Mouse (Mus musculus) brain, embryonic 14.5 days (tissue): ENCODE results near the gene Neb. TPM values are rescaled to one million over a fixed set of nuclear protein-coding genes. Genes with fewer than 3 reads are reported as not detected.

Experiments used
- DNase-seq: peaks from one replicate; pipeline ENCODE4 v3.0.0-alpha.2; 2011; ENCODE audit warnings: low read depth
- CTCF ChIP-seq: fragments of 200-500 bp; IDR thresholded peaks from 2 replicates; pipeline ENCODE4 v1.5.1; 2012; ENCODE audit warnings: inconsistent platforms, mild to moderate bottlenecking, moderate library complexity, borderline replicate concordance; ENCODE audit not compliant: insufficient read depth, insufficient read length; ENCODE audit errors: extremely low read depth
- POLR2A ChIP-seq: fragments of 200-500 bp; IDR thresholded peaks from 2 replicates; pipeline ENCODE4 v1.6.1; 2012; ENCODE audit warnings: mild to moderate bottlenecking, inconsistent platforms, borderline replicate concordance; ENCODE audit not compliant: poor library complexity, insufficient read depth, insufficient read length, severe bottlenecking; ENCODE audit errors: extremely low read depth
- polyA plus RNA-seq: library from polyadenylated mRNA; depleted of rRNA; stranded (reverse); fragments of >200 nt; gene quantifications from 2 replicates; pipeline ENCODE4 v1.2.3, GENCODE M21; 2012

The Neb gene
- polyA plus RNA-seq, 1 experiment, result 1.8 TPM

- no peak for TF ChIP-seq POLR2A
- TF ChIP-seq CTCF, result no peak
- DNase-seq, result peak; percentile 28
Measured at GRCm38 (mm10) chr2:52371066-52371465, 7.2 kb downstream of the Neb start.

GRCm38 (mm10) chr2:52369622-52370021 lies 8.7 kb downstream of the Neb start:
- no peak for TF ChIP-seq POLR2A
- TF ChIP-seq CTCF, result no peak

GRCm38 (mm10) chr2:52367665-52368064 lies 10.6 kb downstream of the Neb start:
- TF ChIP-seq CTCF (no peak), POLR2A (no peak)
- DNase-seq, result no peak

More at GRCm38 (mm10) chr2:52369622-52370021, 8.7 kb downstream of the Neb start:
- DNase-seq, result no peak

- TF ChIP-seq CTCF, result no peak
- no peak for TF ChIP-seq POLR2A
- DNase-seq, result no peak
Measured at GRCm38 (mm10) chr2:52367248-52367647, 11.0 kb downstream of the Neb start.

- TF ChIP-seq CTCF, result no peak
- no peak for TF ChIP-seq POLR2A
- no peak for DNase-seq
Measured at GRCm38 (mm10) chr2:52361086-52361485, 17.2 kb downstream of the Neb start.

- DNase-seq, result peak; percentile 55
Measured at GRCm38 (mm10) chr2:52359722-52360121, 18.6 kb downstream of the Neb start.

GRCm38 (mm10) chr2:52358156-52358555 lies 20.1 kb downstream of the Neb start:
- no peak for DNase-seq
- no peak for TF ChIP-seq CTCF
- TF ChIP-seq POLR2A, result no peak

More at GRCm38 (mm10) chr2:52359722-52360121, 18.6 kb downstream of the Neb start:
- TF ChIP-seq POLR2A (no peak), CTCF (no peak)

GRCm38 (mm10) chr2:52351029-52351428 lies 27.2 kb downstream of the Neb start:
- no peak for TF ChIP-seq CTCF
- TF ChIP-seq POLR2A, result no peak
- DNase-seq, result no peak

- no peak for DNase-seq
- TF ChIP-seq POLR2A, result no peak
- TF ChIP-seq CTCF, result no peak
Measured at GRCm38 (mm10) chr2:52340990-52341389, 37.3 kb downstream of the Neb start.

GRCm38 (mm10) chr2:52335556-52335955 lies 42.7 kb downstream of the Neb start:
- TF ChIP-seq POLR2A (no peak), CTCF (no peak)
- DNase-seq, result no peak

GRCm38 (mm10) chr2:52335087-52335486 lies 43.2 kb downstream of the Neb start:
- DNase-seq, result no peak
- no peak for TF ChIP-seq POLR2A
- no peak for TF ChIP-seq CTCF

- no peak for DNase-seq
- TF ChIP-seq CTCF (no peak), POLR2A (no peak)
Measured at GRCm38 (mm10) chr2:52333535-52333934, 44.7 kb downstream of the Neb start.

- no peak for DNase-seq
- TF ChIP-seq POLR2A, result no peak
- no peak for TF ChIP-seq CTCF
Measured at GRCm38 (mm10) chr2:52331761-52332160, 46.5 kb downstream of the Neb start.

- TF ChIP-seq POLR2A (no peak), CTCF (no peak)
- peak; percentile 74 for DNase-seq
Measured at GRCm38 (mm10) chr2:52327244-52327815, 50.9 kb downstream of the Neb start.
